Mouse (Mus musculus) right cerebral cortex, postnatal 36 days (tissue): ENCODE results near the gene Rock2.

Experiments used
- DNase-seq, 2 experiments: peaks; one replicate each; pipeline ENCODE4 v3.0.0; 2022; ENCODE audit warnings: low spot score in 2 of 2, mixed read lengths in 1 of 2

Rock2 gene

DNA sequence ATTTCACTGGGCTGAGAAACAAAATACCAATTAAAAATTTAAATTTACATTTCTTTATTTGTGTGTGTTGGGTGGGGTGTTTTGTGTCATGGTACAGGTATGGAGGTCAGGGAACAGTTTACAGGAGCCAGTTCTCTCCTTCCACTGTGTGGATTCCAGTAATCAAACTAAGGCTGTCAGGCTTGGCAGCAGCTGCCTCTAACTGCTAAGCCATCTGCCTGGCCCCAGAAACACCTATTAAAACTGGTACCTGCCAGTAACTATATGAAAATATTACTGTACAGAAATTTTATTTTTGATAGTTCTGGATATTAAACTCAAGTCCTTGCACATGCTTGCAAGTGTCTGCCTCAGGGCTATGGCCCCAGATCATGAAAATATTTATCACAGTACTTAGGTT is 4.1 kb downstream of the Rock2 start:
- DNase-seq: no peak

DNA sequence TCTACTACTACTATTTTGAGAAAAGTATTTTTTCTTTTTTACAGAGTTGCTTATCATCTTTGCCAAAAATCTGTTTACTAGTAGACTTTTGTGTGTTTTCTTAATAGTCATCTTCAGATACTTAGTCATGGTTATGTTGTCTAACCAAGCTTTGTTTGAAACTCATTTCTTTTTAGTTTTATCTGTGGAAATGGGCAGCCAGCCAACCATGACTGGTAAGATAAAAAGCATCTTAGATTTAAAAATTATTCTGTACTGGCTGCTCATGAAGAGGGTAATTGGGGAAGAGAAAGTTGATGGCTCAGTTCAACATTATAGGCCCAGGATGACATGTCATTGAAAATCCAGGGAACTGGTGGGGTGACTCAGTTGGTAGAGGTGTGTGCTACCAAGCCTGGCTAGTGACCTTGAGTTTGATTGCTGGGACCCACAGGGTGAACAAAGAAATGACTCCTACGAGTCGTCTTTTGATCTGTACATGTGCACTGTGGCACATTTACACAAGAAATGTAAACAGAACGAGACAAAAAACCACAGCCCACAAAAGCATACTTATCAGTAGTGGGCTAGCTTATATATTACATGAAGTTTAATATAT is 6.0 kb downstream of the Rock2 start:
- DNase-seq: no peak

DNA sequence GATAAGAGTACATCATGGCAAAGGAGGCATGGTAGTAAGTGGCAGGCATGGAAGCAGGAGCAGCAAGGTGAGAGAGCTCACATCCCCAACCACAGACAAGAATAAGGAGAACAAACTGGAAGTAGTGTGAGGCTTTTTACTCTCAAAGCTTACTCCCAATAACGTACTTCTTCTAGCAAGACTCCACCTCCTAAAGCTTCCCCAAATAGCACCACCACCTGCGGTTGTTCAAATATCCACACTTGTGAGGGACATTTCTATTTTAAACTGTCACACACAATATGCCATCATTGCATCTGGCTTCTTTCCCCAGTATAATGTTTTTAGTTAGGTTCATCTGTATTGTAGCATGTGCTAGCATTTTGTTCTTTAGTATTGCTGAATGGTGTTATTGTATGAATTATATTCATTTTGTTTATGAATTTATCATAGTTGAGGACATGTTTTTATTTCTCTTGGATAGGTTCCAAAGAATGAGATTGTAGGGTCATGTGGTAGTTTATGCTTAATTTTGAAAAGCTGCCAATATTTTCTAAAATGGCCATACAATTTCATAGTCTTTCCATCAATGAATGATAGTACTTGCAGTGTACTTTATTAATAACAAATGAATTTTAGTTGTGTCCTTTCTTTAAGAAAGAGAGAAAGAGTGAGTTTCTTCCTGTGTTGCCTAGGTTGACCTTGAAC is 9.4 kb downstream of the Rock2 start:
- DNase-seq: peak in 1 of 2 experiments; percentile 47

DNA sequence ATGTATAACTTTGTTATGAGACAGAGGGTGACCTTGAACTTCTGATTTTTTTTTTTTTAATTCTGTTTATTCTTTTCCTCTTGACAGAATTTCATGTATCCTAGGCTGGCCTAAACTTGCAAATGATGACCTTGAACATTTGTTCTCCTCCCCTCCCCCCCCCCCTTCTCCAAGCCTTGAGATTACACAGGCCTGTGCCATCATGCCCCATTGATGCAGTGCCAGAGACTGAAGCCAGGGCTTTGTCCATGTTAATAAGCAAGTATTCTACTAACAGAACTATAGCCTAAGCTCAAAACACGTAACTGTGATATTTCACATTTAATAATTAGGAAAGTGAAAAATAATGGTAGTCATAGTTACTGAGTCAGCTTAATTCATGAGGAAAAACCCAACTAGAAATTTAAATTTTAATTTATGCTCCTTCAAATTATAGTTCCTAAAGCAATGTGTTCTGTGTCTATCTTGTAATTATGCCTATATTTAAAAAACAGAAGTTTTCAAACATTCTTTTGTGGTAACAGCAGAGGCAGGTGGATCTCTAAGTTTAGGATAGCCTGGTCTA is 12.7 kb downstream of the Rock2 start:
- DNase-seq: no peak

- no peak for DNase-seq
Observed at GRCm38 (mm10) chr12:16907953-16908648, 13.4 kb downstream of the Rock2 start.

- DNase-seq: no peak
Observed at GRCm38 (mm10) chr12:16911524-16911923, 16.8 kb downstream of the Rock2 start.

GRCm38 (mm10) chr12:16912600-16912999 is 17.9 kb downstream of the Rock2 start:
- DNase-seq: no peak

DNA sequence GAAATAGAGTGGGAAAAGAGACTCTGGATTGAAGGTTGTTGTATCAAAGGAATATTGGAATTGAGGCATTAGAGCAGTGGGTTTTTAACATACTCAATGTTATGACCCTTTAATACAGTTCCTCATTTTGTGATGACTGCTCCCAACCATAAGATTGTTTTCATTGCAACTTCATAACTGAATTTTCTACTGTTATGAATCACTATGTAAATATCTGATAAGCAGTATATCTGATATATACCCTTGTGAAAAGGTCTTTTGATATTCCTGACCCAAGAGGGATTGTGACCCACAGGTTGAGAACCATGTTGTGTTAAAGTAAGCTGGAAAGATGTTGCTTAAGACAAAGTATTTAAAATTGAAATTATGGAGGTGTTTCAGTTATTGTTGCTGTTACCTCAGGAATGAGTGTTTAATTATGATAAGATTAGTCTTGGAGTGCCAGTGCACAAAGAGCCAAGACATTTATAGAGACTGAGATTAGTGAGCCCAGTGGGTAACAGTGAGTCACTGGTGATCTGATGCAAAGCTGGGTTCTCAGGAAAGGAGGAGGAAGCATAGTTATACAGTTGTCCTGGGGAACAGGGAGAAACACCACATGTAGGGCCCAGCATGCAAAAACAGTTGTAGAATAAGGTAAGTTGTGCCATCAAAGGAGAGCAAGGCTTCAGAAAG is 25.6 kb downstream of the Rock2 start:
- DNase-seq: no peak

GRCm38 (mm10) chr12:16927889-16928288 is 33.2 kb downstream of the Rock2 start:
- DNase-seq: no peak

GRCm38 (mm10) chr12:16934423-16934822 is 39.7 kb downstream of the Rock2 start:
- DNase-seq: no peak

GRCm38 (mm10) chr12:16941976-16942375 is 47.3 kb downstream of the Rock2 start:
- DNase-seq: no peak

DNA sequence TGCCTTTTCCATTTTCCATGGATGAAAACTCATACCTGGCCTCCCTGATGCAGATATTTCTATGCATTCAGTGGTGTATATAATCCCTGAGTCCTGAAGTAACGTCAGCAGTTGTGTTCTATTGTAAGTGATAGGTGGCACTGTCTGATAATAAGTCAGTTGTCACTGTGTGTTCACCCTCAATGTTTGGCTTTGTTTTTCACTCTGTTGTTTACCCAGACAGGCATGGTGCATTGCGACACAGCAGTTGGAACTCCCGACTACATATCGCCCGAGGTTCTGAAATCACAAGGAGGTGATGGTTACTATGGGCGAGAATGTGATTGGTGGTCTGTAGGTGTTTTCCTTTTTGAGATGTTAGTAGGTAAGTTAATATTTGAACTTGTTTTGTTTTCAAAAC is 53.5 kb downstream of the Rock2 start:
- no peak for DNase-seq

GRCm38 (mm10) chr12:16958851-16959250 is 64.2 kb downstream of the Rock2 start:
- no peak for DNase-seq

GRCm38 (mm10) chr12:16963354-16963753 is 68.7 kb downstream of the Rock2 start:
- no peak for DNase-seq

DNA sequence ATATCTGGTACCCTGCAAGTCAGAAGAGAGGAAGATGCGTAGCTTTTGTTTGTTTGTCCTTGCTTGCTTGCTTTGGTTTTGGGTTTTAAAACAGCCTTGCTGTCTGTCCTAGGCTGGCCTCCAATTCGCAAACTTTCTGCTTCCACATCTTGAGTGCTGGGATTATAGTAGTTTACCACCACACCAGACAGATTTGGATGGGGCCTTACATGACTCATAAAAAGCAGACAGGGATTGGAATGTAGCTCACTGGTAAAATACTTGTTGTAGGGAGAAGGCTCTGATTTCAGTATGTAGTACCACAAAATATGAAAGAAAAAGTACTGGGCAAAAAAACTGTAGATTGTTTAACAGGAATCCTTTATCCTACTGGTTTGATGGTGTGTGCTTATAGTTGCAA is 72.1 kb downstream of the Rock2 start:
- DNase-seq: no peak

GRCm38 (mm10) chr12:16977120-16977519 is 82.4 kb downstream of the Rock2 start:
- no peak for DNase-seq

- DNase-seq: no peak
Observed at GRCm38 (mm10) chr12:16985778-16986177, 91.1 kb downstream of the Rock2 start.

- DNase-seq: no peak
Observed at GRCm38 (mm10) chr12:16991376-16991775, 96.7 kb downstream of the Rock2 start.

DNA sequence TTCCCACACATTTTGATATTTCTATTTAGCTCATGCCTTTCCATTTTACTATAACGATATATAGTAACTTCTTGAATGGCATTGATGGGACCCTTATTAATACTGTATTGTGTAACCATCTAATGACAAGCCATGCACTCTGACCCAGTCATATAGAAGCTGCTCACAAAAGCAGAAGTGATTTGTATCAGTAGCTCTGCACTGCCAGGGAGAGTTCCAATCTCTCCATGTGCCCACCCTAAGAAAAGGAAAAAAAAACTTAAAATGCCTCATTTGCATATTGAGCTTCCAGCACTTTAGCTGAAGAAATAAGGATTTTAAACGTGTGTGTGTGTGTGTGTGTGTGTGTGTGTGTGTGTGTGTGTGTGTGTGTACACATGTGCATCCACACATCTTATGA is 97.7 kb downstream of the Rock2 start:
- DNase-seq: no peak

DNA sequence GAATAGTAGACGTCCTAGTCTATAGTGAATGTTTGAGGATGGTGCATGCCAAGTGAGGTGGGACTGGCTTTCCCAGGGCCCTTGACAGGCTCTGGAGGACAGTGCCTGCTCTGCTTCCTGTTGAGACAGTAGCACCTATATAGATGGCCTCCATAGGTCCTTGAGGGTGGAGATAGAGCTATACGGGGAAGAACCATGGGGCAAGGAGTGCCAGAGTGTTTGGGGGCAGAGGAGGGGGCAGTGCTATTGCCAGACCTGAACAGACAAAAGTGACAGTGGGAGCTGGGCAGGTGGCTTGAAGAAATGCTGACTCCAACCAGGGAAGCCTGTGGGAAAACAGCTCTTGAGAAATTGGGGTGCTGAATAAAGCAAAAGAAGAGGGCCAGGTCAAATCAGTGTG is 99.6 kb downstream of the Rock2 start:
- no peak for DNase-seq

GRCm38 (mm10) chr12:16996281-16996680 is 101.6 kb downstream of the Rock2 start:
- DNase-seq: no peak

DNA sequence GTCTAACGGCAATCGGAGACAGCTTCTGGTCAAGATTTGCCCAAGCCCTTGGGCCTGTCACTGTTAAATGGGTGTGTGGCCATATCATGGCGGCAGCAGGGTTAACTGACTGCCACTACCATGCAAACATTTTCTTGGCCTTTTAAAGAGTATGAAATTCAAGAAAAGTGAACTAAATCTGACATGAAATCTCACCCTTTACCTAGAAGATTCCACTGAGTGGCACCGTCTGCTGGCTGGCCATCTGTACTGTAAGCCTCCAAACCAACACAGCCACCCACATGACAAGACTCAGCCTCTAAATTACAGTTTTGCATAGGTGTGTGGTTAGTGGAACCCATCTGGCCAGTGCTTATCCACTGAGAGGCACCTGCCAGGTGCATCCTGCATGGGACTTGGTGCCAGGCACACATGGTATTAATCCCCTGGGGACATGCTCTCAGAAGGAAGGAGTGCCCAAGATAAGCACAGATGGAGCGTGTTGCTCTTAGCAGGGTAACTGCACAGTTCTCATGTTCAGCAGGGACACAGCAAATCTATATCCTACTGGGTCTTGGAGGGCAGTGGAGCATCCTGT is 102.3 kb downstream of the Rock2 start:
- DNase-seq: no peak
